Mouse (Mus musculus): Measurements from ENCODE around the gene Arl3.

Gene Arl3

GRCm38 (mm10) chr19:46534542-46535098 is 38.4 kb downstream of the Arl3 start:
- no peak for DNase-seq (ENCODE audit: extremely low spot score, low read depth, low spot score)

DNA sequence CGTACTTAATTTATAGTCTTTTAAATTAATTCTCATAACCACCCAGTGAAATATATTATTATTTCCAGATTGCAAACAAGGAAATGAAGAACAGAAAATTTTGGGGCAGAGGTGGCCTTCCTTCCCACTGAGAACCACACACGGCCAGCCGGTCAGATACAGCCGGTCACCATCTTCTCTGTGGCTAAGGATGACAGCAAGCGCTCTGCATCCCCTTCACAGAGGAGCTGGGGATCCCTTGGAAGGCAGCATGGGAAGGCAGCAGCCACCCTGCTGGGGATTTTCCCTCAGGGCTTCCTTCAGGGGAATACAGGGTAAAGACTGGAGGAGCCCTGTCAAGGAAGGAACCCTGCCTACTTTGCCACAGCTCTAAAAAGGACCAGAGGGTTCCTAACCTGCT is 39.5 kb downstream of the Arl3 start:
- no peak for DNase-seq (ENCODE audit: extremely low spot score, low read depth, low spot score)

- DNase-seq (ENCODE audit: extremely low spot score, low read depth, low spot score): no peak
Observed at GRCm38 (mm10) chr19:46533066-46533465, 39.9 kb downstream of the Arl3 start.

DNA sequence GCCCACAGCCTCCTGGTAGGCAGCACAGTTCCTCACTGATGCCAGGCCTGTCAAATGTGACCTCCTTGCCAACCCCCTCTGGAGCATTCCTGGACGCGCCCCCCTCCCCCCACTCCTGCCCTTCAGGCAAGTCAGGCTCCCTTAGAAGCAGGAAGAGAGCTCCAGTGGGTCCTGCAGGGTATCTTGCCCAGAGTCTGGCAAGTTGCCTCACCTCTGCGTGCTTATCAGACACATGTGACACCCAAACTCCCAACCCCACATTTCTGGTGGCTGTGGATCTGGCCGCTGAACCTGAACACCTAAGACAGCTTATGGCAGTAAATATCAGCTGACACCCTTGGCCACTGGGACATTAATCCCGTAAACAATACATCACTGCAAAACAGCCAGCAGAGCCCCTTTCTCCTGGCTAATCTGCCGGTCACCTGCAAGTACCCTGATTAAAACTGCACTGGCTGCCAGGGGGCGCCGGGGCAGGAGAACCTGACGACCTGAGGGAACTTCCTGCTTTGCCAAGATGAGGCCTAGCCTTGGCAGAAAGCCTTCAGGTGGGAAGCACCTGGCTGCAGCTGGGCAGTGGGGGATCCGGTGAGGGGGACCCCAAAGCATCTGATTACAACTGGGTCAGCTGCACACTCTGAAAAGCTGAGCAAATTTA is 40.8 kb downstream of the Arl3 start:
- DNase-seq (ENCODE audit: extremely low spot score, low read depth, low spot score): no peak

DNA sequence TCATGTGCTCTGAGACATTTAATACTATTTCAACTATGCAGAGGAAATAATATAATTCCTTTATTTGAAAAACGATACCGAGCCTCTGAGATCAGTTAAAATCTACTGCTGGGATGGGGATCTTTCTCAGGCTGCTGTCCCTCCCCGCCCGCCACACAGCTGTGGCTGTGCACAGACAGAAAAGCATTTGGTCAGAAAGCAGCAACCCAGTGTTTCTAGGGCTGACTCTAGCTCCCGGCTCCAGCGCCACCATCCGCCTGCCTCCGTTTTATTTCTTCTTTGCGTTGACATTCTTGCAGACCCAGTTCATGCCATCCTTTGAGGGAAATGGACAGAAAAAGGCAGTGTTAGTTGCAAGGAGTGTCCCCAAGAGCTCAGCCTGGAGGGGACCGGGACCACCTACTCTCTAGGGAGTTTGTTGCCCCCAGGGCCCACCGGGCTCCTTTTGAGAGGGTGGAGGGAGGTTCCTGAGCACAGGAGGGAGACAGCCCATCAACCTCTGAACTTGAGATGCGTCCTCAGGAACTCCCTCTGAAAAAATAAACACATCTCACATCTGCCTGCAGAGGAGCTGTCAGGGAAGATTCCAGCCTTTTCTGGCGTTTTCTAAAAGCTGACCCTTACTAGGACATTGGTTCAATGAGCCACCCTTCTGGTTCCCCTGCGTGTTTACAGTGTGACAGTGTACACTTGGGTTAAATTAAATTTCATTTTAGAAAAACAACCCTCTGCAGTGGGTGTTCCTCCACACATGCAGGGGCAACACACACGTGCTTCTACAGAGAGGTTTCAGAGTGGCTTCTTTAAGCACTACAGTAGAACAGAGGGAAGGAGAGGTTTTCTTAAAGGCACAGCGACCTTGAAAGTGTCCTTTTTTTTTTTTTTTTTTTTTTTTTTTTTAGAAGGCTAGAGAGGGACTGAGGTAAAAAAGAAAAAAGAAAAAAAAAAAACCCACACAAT is 41.6 kb downstream of the Arl3 start:
- DNase-seq (ENCODE audit: extremely low spot score, low read depth, low spot score): no peak

- DNase-seq (ENCODE audit: extremely low spot score, low read depth, low spot score): no peak
Observed at GRCm38 (mm10) chr19:46530449-46530990, 42.5 kb downstream of the Arl3 start.

DNA sequence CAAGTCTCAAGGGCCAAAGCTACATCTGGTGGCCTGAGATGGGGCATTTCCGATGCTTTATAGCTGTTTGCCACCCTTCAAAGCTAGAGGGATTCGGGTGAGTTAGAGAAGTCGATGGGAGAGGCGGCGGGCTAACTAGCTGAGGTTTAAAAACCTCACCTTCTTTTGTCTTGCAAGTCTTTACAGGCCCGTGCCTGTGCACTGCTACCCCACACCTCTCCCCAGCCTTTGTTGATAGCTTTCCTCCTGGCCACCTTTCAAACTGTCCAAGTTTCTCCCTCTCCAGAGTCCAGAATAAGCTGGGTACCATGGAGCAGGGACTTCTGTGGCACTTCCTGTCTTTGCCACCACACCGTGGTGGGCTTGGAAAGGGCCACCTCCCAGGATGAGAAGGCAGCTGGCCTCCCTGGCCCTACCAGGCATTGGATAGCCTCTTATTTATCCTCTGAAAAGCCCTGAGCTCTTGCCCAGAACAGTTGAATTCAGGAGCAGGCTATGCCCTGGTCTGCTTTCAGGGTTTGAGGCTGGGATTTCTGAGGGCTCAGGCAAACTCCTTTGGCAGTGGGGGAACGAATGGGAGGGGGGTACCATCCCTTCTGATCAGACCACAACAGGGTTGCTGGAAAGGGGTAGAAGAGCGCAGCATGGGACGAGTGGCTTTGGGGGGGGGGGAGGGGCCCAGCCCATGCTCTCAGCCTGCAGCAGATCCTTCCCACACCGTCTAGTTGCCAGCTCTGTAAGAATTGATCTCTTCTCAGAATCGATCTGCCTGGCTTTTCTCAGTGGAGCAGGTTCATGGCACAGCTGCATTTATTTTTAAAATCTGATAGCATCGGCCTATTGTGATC is 43.2 kb downstream of the Arl3 start:
- DNase-seq (ENCODE audit: extremely low spot score, low read depth, low spot score): no peak

GRCm38 (mm10) chr19:46528529-46529213 is 44.3 kb downstream of the Arl3 start:
- no peak for DNase-seq (ENCODE audit: extremely low spot score, low read depth, low spot score)

DNA sequence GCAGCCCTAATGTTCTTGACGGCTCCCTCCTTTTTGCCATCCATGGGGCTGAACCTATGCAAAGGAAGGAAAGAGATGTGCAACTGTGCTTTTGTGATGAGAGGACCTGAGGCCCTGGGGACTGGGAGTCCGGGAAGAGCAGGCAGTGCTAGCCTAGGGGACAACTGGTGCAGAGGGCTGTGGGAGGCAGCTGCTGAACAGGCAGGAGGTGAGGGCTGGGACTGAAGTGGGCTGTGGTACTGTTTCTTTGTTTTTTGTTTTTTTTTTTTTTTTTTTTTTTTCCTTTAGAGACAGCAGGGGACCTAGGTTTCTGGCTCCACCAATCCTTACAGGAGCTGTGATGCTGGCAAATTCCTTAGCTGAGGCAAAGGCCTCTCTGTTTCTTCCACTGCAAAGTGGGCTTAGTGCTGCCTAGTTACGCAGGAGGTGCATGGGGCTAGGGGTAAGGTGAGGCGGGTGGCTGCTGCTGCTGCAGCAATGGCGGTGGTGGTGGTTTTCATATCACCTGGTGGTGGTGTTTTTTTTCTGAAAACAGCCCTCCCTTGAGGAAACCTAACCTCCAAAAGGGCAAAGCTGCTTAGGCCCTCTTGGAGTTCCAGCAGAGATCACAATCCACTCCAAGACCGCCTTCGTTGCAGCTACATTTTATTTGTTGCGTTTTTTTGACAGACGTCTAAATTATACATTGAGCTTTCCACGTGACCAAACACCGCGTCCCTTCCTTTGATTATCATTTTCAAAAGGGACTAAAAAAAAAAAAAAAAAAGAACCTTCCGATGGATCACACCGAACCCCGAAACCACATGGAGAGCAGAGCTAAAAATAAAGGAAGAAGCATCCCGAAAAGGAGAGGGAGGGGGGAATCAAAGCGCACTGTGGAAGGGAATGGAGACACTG is 45.1 kb downstream of the Arl3 start:
- no peak for DNase-seq (ENCODE audit: extremely low spot score, low read depth, low spot score)

DNA sequence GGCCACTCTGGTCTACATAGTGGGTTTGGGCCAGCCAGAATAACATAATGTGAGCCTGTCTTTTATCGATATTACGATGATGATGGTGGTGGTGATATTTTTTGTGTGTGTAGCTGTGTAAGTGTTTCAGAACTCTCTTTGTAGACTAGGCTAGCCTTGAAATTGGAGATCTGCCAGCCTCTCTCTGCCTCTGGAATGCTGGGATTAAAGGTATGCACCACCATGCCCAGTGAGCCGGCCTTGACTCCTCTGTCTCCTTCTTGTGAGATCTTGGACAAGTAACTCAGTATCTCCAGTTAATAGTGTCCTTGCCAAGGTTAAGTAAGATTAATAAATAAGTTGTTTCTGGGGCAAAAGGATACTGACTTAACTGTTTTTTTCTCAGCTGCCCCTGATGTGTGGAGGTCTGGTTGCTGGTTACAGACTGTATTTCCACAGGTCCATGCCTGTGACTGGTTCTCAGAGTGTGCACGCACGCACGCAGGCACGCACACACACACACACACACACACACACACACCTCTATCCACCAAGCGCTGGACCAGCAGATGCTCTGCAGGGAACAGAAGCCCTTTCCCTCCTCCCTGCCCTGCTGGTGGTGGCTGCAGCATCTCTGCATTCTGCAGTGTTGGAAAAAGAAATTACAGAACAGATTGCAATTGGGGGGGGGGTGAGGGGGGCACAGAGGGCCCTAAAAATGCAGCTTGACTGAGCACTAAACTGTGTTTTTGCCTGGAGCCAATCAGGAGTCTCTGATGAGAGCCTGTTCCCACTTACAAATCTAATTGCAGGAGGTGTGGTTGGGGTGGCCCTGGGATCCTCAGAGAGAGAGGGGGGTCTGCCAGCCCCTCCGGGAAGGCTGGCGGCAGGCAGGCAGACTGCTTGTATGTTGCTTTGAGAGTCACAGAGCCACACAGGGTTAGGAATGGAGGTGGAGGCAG is 47.0 kb downstream of the Arl3 start:
- no peak for DNase-seq (ENCODE audit: extremely low spot score, low read depth, low spot score)

- DNase-seq (ENCODE audit: extremely low spot score, low read depth, low spot score): no peak
Observed at GRCm38 (mm10) chr19:46524601-46525321, 48.2 kb downstream of the Arl3 start.

DNA sequence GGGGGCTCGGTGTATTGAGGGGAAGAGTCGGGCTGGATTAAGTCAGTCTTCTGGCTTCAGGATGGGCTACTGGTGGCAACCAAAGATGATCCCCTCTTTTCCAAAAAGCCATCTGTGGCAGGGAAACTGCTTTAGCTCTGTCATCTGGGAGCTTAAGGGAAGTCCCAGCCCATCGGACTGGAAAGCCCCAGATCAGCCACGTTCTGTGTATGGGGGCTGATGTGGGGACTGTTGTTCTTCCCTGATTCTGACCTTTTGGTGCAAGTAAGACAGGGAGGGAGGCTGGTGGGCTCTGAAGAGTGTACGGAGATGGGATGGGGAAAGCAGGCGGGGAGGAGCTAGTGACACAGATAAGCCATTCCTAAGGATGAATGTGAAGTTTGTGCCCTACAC is 48.9 kb downstream of the Arl3 start:
- no peak for DNase-seq (ENCODE audit: extremely low spot score, low read depth, low spot score)

GRCm38 (mm10) chr19:46523480-46524151 is 49.4 kb downstream of the Arl3 start:
- no peak for DNase-seq (ENCODE audit: extremely low spot score, low read depth, low spot score)

GRCm38 (mm10) chr19:46523131-46523479 is 49.9 kb downstream of the Arl3 start:
- DNase-seq (ENCODE audit: extremely low spot score, low read depth, low spot score): no peak

GRCm38 (mm10) chr19:46522433-46523044 is 50.5 kb downstream of the Arl3 start:
- DNase-seq (ENCODE audit: extremely low spot score, low read depth, low spot score): no peak

- no peak for DNase-seq (ENCODE audit: extremely low spot score, low read depth, low spot score)
Observed at GRCm38 (mm10) chr19:46521698-46522097, 51.3 kb downstream of the Arl3 start.

All from hindlimb bud, embryonic 11.5 days (tissue).